Mouse (Mus musculus): ENCODE results near the gene Gm10220.

DNA sequence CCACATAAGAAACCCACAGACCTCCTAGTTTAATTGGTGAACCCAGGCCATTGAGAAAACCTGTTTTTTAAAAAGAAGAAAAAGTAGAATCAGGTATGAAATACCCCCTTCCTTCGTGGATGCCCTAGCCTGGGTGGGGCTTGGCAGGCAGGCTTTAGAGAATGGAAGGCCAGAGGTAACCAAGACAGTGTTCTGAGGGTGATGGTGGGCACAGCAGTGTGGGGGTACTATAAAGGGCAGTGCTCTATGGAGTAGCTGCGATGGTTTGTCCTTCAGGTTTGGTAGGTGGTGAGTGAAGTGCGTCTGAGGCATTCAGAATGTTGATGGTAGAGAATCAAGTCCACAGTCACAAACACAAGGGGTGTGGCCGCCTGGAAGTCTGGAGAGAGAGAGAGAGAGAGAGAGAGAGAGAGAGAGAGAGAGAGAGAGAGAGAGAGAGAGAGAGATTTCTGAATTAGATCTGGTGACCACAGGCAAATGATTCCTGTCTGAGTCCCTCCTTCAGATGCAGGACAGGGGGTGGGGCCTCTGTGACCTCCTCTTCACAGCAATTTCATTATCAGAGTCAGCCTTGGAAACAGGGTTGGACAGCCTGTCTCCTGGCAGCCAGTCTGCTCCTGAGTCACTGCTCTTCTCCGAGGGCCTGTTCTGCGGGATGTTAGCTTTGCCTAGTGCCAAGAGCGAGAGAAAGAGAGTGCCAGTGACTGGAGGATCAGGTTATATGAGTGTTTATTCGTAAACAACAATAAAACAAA, 44.0 kb upstream of the Gm10220 start:
- TF ChIP-seq CTCF (IDR thresholded peaks at IDR 0.05; ENCODE audit: extremely low read depth, insufficient read depth, insufficient read length, insufficient replicate concordance) = no peak
- no peak for TF ChIP-seq POLR2A (IDR thresholded peaks at IDR 0.05; ENCODE audit: low read depth, low read length)
